Mouse (Mus musculus): ENCODE measurements around the gene Tbx3.

The Tbx3 gene

GRCm38 (mm10) chr5:119709826-119710559 is 39.5 kb downstream of the Tbx3 start:
- no peak for DNase-seq

DNA sequence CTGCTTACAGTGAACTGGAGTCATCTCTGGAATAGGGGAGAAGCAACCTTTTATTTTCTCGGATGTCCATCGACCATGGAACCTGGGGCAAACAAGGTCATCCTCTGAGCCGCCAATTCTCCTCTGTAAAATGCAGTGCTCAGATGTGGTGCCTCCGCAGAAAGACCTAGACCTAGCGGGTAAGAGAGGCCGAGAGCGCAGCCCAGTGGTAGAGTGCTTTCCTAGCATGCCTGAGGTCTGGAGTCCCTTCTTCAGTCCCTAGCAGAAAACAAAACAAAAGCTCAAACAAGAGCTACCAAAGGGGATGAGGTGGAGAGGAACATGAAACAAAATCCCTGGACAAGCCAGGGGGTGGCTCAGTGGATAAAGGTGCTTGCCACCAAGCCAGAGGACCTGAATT is 40.3 kb downstream of the Tbx3 start:
- DNase-seq: no peak

- DNase-seq: no peak
Measured at GRCm38 (mm10) chr5:119711626-119712025, 41.2 kb downstream of the Tbx3 start.

- peak; percentile 68 for DNase-seq
Measured at GRCm38 (mm10) chr5:119712679-119713246, 42.3 kb downstream of the Tbx3 start.

GRCm38 (mm10) chr5:119720471-119721265 is 50.2 kb downstream of the Tbx3 start:
- DNase-seq: no peak

DNA sequence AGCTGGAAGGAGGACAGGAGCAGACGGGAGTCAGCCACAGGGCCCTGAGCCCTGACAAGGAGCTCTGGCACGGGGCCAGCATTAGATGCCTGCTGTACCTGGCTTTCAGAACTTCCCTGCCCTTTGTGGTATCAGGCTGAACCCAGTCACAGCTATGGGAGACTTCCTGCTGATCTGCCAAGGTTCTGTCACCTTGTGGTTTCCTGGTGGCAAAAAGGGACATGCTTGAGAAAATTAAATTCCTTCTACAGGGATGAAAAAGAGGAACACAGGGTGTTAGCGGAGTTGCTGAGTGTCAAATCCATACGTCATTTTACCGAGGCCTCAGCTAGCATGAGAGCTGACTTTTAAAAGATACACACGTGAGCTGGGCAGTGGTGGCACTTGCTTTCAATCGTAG is 62.5 kb downstream of the Tbx3 start:
- DNase-seq: no peak

Measured in thymus, postnatal 14 days (tissue).